Mouse (Mus musculus): ENCODE measurements at regions not wholly inside any gene's neighbourhood (a gene's known extent, or its start where the extent isn't known, plus 50 kb on each side); places are given as distances from the start of the nearest gene placed in this dataset.

GRCm38 (mm10) chr12:71549336-71549735 is 239.7 kb downstream of the Dact1 start:
- TF ChIP-seq CTCF (IDR thresholded peaks at IDR 0.05; ENCODE audit: borderline replicate concordance, control insufficient read depth, extremely low read depth, insufficient read depth, low read length, poor library complexity) (no peak), POLR2A (IDR thresholded peaks at IDR 0.05; ENCODE audit: control insufficient read depth, extremely low read depth, insufficient read depth, low read length, poor library complexity) (no peak)
